Mouse (Mus musculus) gastrocnemius, postnatal 36 days (tissue): ENCODE measurements around the gene H3f3b. TPM values are rescaled to one million over a fixed set of nuclear protein-coding genes. Genes with fewer than 3 reads are reported as not detected.
A peak's percentile ranks its signal among the peaks of the same experiment; 100 is the strongest.
"Not testable (repeated sequence)": the region's sequence is repeated elsewhere in the genome, so short reads cannot be mapped to it uniquely, and the experiment has no call there.

Experiments used
- DNase-seq, 2 experiments: peaks; one replicate each; pipeline ENCODE4 v3.0.0; 2022
- intact Hi-C: fragments of 180-260 bp; cut with DNase I; formaldehyde crosslinking; loops from one replicate; pipeline ENCODE4 v1.15.1; 2025
- total RNA-seq, 2 experiments: library from RNA; stranded (reverse); gene quantifications; 2 replicates each; pipeline ENCODE4 v1.2.3; 2021

H3f3b gene
- total RNA-seq, 2 experiments from 2014 or later: 56.1 to 75.3 TPM

DNA sequence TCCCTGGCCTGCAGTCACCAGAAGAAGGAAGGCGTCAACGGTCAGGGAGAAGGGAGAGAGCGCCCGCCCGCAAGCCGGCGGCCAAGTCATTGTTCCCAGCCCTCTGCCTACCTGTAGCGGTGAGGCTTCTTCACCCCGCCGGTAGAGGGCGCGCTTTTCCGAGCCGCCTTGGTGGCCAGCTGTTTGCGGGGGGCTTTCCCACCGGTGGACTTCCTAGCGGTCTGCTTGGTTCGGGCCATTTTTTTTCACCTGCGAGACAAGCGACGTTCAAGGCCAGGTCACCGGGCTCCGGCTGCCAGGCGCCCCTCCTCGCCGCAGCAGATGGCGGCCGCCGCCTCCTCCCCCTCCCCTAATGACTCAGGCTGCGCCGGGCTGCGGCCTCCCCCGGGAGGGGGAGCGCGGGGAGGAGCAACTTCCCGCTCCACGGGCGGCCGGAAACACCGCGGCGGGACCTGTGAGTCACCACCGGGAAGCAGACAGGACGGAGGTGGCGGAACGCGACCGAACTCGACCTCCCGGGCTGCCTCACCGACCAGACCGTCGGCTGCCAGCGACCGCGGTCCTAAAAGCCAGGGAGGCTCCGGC lies 3.9 kb downstream of the H3f3b start:
- peak in 1 of 2 experiments; percentile 73 for DNase-seq
- intact Hi-C loops: no loop called here

DNA sequence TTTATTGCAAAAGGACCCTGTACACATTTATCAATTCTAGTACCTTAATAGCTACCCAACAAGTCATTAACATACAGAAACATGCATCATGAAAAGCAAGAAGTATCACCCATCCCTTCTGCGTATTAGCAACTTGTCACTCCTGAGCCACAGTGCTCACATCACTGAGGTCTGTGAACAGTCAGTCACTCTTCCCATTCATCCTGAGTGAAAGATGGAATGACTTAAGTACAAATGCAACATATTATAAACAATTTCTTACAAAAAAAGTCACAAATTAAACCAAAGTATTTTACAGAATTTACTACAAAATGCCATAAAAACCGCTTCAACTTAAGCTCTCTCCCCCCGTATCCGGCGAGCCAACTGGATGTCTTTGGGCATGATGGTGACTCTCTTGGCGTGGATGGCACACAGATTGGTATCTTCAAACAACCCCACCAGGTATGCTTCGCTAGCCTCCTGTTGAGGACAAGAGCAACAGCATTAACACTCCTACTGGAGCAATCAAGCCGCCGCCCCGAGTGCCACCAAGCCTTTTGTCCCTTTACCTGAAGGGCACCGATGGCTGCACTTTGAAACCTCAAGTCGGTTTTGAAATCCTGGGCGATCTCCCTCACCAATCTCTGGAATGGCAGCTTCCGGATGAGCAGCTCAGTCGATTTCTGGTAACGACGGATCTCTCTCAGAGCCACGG lies 4.5 kb downstream of the H3f3b start:
- DNase-seq, intact Hi-C loops: not testable (repeated sequence)

DNA sequence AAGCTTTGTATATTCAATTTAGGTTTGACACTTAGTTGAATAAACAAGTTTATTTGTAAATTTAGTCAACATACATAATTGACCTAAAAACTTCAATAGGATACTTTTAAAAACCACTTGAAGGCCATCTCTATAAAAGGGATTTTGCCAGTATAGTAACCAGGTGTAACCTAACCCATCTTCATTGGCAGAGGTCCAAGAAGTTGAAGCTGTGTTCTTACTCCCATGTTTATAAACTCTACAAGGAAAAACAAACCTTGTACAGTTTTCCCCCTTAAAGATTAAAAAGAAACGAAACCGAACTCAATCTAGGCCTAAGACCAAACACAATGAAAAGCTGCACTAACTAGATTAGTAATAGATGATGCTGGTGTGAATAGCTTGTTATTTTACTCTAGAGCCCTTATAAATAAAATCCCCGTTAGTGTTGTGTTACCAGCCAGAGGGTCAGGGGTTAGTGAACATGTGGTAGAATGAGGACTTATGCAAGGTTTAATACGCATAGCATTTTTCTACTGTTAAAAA lies 5.4 kb downstream of the H3f3b start:
- no peak for DNase-seq
- intact Hi-C loops: no loop called here

DNA sequence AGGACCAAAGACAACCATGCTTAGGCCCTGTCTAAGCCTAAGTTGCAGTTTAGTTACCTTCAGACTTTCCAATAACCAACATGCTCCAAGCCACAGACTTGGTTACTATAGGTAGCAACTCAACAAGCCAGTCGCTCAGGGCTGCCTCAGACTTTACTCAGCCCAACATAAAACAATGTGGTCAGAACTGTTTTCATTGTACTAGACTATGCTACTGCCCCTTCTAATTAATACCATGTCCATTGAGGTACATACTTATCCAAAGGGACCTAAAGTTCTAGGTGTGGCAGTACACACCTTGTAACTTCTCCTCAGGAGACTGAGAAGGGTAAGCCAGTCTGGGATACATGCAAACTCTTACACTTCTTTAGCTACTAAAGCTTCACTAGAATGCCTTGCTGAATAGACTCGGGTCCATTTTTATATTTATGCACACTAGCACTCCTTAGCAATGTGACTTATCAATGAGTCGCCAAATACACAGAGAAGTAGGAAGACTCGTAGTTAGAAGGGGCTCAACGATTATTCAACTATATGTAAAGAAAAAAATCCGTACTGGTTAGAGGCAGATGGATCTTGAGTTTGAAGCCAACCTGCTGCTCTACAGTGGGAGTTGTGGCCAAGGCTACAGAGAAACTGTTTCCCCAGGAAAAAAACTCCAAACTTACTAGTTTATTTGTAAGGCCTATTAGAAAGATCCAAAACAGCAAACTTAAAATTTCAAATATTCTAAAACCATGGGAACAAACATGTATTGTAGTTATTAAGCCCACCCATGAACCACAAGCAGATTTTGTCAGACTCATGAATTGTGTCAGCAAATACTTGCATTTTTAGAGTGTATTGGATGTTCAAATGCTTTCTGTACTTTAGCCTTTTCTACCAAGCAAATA lies 6.2 kb downstream of the H3f3b start:
- intact Hi-C loops: no loop called here

DNA sequence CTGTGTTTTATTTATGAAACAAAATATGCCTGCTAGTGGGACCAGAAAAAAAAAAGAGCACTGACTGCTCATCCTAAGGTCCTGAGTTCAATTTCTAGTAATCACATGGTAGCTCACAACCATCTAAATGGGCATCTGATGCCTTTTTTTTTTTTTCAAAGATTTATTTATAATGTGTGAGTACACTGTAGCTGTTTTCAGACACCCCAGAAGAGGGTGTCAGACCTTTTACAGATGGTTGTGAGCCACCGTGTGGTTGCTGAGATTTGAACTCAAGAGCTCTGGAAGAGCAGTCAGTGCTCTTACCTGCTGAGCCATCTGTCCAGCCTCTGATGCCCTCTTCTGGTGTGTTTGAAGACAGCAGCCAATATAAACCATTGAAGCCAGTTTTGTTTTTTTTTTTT lies 7.2 kb downstream of the H3f3b start:
- intact Hi-C loops: no loop called here
- DNase-seq: no peak

More for the DNA sequence above, 6.2 kb downstream of the H3f3b start:
- no peak for DNase-seq

DNA sequence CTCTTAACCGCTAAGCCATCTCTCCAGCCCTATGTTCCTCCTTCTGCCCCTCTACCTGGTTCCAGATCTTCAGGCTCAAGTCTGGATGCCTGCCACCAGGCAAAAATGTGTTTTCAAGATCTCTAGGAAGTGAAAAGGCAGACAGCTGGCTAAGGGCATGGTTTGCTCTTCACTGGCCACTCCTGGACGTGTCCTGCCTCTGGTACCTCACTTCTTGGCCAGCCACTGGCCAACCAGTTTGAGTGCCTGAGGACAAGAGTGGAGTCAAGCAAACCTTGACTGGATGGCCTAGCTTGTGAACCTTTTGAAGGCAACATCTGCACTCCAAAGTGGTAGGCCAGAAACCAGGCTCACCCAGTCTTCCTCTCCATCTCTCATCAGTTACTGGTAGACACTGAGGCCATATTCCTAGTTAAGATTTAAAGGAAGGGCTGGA lies 7.8 kb downstream of the H3f3b start:
- intact Hi-C loops: no loop called here
- no peak for DNase-seq

DNA sequence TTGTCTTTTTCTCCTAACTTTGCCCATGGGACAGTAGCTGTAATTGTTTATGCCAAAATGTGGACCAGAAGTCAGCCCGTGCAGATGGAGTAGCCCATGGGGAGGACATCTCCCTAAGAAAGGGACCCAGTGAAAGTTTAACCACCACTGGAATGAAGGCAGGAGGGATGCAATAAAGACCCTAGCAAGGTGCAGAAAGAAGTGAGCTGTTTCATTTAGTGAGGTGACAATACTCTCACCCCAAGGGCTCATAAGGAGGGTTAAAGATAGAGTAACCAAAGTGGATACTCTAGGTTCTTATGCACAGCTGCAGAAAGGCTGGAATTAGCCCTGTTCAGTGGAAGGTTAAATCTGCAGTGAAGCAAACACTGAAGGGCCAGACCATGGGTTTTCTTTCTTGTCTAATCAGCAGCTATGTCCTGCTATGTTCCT lies 8.4 kb downstream of the H3f3b start:
- intact Hi-C loops: no loop called here

GRCm38 (mm10) chr11:116018867-116019266 lies 8.9 kb downstream of the H3f3b start:
- DNase-seq, intact Hi-C loops: not testable (repeated sequence)

More for the DNA sequence above, 8.4 kb downstream of the H3f3b start:
- no peak for DNase-seq

DNA sequence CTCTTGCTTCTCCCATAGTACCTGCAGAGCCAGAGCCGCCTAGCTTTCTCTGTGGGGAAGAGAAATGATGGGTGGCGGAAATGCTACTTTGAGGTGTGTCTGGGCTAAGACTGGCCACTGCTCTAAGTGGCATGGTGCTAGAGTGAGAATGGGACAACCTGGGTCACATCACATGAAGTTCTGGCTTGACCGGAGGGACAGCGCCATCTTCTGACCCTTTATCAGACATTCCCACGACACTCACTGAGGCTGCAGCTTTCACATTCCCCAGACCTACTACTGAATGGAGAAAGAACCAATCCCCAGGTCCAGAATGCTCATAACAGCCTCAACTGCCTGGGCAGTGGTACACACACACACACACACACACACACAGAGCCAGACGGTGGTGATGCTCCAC lies 9.7 kb downstream of the H3f3b start:
- intact Hi-C loops: no loop called here
- DNase-seq: peak in 1 of 2 experiments; percentile 31

DNA sequence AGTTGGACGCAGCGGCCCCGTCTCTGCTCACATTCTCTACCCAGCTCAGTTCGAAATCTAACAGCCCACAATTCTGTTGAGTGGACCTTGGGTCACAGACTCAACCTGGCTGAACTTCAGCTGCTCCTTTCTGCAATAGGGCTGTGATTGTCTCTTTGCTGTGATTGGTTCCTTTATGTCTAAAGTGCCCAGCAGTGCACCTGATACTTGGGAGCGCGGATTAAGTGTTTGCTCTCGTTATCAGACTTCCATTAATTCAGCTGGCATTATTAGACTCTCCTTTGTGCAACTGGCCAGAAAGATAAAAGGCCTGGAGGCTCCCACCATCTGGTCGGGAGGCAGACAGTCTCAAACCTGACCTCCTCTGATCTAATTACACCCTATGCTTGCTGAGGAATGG lies 12.9 kb downstream of the H3f3b start:
- no peak for DNase-seq
- intact Hi-C loops: no loop called here

DNA sequence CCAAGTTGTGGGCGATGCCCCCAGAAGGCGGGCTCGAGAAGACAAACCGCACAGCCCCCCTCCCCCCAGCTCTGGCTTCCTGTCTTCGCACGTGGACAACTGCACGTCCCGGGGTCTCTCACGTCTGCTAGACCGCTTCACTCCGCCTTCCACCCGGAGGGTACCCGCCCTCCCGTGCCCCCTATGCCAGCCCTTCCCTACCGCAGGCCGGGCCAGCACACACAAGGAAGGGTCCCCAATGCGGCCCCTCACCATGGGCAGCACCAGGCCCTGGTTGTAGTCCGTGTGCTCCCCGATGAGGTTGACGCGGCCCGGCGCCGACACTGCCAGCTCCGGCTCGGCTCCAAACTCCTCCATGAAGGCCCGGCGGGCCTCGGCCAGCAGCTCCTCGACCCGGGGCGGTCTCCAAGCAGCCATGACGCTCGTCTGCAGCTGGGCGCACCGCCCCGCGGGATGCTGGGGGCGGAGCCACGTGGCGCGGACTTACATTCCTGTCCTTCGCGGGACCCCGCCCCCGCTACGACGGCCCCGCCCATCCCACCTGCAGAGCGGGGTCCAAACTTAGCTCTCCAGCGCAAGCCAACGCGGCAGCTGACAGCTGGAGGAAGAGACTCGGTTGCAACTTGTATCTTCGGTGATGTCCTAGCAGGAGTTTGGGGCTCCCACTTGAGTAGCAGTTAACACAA lies 15.4 kb downstream of the H3f3b start, which contains the start of gene Galk1:
Gene Galk1, minus strand, starts transcription at position 458 of the 686 bp plus-strand sequence.
- intact Hi-C loops: no loop called here
- DNase-seq: peak; percentile 81 to 85

GRCm38 (mm10) chr11:116011529-116012261 lies 16.1 kb downstream of the H3f3b start:
- no peak for DNase-seq
- intact Hi-C loops: no loop called here

GRCm38 (mm10) chr11:116010948-116011347 lies 16.8 kb downstream of the H3f3b start:
- DNase-seq: no peak
- intact Hi-C loops: no loop called here

DNA sequence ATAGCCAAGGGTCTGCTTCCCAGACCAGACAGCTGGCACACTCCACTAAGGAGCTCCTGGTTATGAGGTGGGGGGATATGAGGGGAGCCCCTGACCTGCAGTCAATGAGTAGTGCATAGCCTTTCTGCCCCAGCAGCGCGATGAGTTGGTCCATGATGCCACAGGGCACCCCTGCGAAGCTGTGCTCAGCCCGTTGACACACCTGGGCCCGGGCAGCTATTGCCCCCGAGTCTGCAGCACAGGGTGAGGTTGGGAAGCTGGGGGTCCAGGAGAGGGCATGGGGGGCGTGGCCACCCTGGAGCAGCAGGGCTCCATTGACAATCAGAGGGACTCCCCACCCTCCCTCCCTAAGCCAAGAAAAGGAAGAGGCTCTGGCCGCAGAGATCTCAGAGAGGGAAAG lies 17.6 kb downstream of the H3f3b start:
- DNase-seq: no peak
- intact Hi-C loops: no loop called here

DNA sequence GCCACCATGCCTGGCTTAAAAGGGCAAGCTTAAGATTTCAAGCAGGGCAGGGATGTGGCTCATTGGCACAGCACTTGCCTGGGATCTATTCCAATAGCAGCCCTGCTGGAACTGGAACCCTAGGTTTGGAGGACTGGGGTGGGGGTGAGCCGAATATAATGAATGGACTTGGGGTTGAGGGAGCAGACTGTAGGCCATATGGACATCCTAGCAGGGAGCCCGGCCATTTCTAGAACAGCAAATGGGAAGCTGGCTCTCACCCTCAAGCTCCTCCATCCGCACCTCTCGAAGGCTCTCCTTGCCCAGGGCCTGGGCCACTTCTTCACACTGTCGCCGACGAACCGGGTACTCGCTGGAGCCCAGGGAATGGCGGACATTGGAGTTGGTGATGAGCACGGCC lies 18.1 kb downstream of the H3f3b start:
- intact Hi-C loops: no loop called here
- no peak for DNase-seq

DNA sequence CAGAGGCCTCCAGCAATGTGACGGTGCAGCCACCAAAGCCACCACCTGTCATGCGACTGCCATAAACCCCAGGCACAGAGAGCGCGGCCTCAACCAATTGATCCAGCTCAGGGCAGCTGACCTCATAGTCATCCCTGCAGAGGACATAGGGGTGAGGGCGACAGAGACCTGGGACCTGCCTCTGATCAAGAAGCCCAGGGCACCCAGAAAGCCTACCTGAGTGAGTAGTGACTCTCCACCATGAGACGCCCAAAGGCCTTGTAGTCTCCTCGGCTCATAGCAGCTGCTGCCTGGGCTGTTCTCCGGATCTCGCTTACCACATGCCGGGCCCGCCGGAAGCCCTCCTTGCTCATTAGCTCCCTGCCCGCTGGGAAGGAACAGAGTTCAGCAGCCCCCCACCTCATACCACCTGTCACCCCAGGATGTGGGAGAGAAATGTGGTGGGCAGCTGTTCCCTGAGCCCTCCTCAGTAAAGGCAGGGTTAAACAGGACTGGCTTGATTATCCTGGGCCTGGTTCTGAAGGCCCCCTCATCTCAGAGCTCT lies 18.9 kb downstream of the H3f3b start:
- intact Hi-C loops: no loop called here

DNA sequence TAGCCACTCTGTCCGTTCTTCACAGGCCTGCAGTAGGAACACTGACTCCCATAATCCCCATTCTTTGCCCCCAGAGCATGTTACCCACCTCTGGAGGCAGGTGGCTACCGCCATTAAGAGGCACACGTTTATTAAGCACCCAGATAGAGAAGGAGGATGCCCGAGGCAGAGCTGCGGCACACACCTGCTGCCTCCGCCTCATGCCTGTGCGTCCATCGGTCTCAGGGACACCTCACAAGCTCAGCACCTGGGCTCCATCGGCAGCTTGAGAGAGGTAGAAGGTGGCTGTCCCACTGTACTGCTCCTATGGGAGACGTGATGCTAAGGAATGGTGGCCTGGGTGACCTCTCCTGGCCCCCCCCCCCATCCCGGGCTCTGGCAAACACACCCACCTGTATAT lies 19.4 kb downstream of the H3f3b start:
- DNase-seq: no peak
- intact Hi-C loops: no loop called here

More for the DNA sequence above, 18.9 kb downstream of the H3f3b start:
- no peak for DNase-seq

DNA sequence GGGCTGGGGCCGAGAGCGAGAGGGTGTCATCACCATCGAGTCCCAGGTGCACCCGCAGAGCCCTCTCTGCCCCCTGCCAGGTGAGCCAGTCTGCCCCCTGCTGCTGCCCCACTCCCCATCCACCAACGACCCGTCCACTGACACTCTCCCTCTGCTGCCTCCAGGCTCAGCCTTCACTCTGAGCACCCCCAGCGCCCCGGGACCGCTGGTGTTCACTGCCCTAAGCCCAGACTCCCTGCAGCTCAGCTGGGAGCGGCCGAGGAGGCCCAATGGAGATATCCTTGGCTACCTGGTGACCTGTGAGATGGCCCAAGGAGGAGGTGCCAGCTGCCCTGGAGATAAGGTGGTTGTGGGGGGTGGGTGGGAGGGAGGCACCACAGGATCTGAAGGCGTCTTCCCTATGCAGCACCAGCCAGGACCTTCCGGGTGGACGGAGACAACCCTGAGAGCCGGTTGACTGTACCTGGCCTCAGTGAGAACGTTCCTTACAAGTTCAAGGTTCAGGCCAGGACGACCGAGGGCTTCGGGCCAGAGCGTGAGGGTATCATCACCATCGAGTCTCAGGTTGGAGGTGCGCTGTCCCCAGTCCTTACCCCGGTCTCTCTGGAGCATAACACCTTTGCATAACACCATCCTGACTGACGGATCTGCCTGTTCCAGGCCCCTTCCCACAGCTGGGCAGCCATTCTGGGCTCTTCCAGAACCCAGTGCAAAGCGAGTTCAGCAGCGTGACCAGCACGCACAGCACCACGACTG lies 20.5 kb downstream of the H3f3b start:
- intact Hi-C loops: no loop called here
- DNase-seq: no peak
